Mouse (Mus musculus) lung, adult 2 months (tissue): Measurements from ENCODE around the gene Ttc30a2.

Source experiments
- CTCF ChIP-seq: fragments of 200-500 bp; IDR thresholded peaks from 2 replicates; pipeline ENCODE4 v1.5.1; 2011; ENCODE audit warnings: mild to moderate bottlenecking, low read length, control low read depth; ENCODE audit not compliant: insufficient read depth
- POLR2A ChIP-seq: fragments of 200-500 bp; IDR thresholded peaks from 2 replicates; pipeline ENCODE4 v1.6.1; 2011; ENCODE audit warnings: low read depth, mild to moderate bottlenecking, control low read depth, low read length, borderline replicate concordance; ENCODE audit errors: extremely low read depth

DNA sequence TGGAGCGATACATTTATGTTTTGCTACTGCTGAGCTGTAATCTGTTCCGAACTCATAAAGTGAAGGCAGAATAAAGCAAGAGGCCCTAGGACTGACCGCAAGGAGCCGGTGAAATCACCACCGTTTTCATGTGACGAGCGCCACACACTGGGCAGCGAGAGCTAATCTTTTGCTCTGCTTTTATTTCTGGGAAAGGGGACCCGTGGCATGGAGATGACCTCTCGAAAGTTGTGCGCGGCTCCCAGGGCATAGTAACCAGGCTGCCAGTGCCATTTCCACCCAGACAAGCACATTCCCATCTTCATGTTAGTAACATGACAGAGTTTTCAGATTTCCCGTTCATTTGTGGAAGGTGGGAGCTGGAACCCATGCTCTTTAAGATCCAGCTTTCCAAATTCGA lies 13.5 kb downstream of the Ttc30a2 start:
- TF ChIP-seq CTCF (peak; percentile 66), POLR2A (no peak)
